Comparison of ENCODE assay signal across 19 mouse cellular contexts in the genomic region with DNA sequence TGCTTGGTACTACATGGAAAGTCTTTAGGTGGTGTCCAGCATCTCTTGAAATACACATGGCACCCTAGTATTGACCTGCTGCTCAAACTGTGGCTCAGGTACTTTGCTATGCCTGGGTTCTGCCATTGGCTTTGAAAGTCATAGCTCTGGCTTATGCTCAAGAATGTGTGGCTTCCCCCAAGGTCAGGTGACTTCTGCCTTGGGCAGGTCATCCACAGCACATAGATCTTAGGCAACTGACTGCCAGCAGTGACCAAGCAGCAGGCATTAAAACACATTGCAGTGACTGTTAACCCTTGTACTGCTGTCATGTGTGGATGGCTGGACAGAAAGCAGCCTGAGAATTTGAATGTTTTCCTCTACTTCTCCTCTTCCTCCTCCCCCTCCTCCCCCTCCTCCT. TPM values are rescaled to one million over a fixed set of nuclear protein-coding genes. Genes with fewer than 3 reads are reported as not detected.
DNase-seq lines count a peak whose midpoint lies in the region; ATAC-seq lines count a peak whose summit lies in the region.
"Had no signal": no experiment of that assay in that cellular context is flagged by ENCODE, and none has a peak within 500 bp of the region (broad histone marks: within the 10 kb centered on the region; RNA-seq: fewer than 3 reads in every experiment).

No protein-coding gene starts in this region.

- no peak overlapping the region for H3K4me2 ChIP-seq in kidney, embryonic 16.5 days (replicated peaks; ENCODE audit: low read depth, low read length)
- H3K4me2 ChIP-seq in intestine, embryonic 16.5 days (ENCODE audit: low read depth, low read length) = no peak overlapping the region
- H3K4me2 ChIP-seq: embryonic facial prominence, embryonic 15.5 days; liver, embryonic 12.5 days; lung, embryonic 14.5 days had no signal

- H3K4me1 ChIP-seq in kidney, embryonic 16.5 days (ENCODE audit: insufficient read depth, low read length) = no peaks in the 10 kb centered on the region
- H3K4me1 ChIP-seq in intestine, embryonic 16.5 days (ENCODE audit: control insufficient read depth, insufficient read depth, low read length) = no peaks in the 10 kb centered on the region
- H3K4me1 ChIP-seq: embryonic facial prominence, embryonic 15.5 days; hindbrain, embryonic 10.5 days; liver, embryonic 12.5 days had no signal

- no peak overlapping the region for H3K9ac ChIP-seq in kidney, embryonic 16.5 days (replicated peaks; ENCODE audit: low read length)
- no peak overlapping the region for H3K9ac ChIP-seq in intestine, embryonic 16.5 days (ENCODE audit: low read depth, low read length)
- H3K9ac ChIP-seq: embryonic facial prominence, embryonic 15.5 days; liver, embryonic 12.5 days; lung, embryonic 14.5 days had no signal

- no peak overlapping the region for H3K4me3 ChIP-seq in kidney, embryonic 16.5 days (ENCODE audit: low read length)
- no peak overlapping the region for H3K4me3 ChIP-seq in intestine, embryonic 16.5 days (ENCODE audit: low read length)
- H3K4me3 ChIP-seq: embryonic facial prominence, embryonic 15.5 days; hindbrain, embryonic 10.5 days; liver, embryonic 12.5 days had no signal

- H3K9me3 ChIP-seq in kidney, embryonic 16.5 days (ENCODE audit: low read length) = no peaks in the 10 kb centered on the region
- H3K9me3 ChIP-seq in intestine, embryonic 16.5 days (ENCODE audit: control insufficient read depth, low read length) = no peaks in the 10 kb centered on the region
- H3K9me3 ChIP-seq: embryonic facial prominence, embryonic 15.5 days; G1E; hindbrain, embryonic 10.5 days; liver, embryonic 12.5 days had no signal

- no peaks in the 10 kb centered on the region for H3K27me3 ChIP-seq in kidney, embryonic 16.5 days (ENCODE audit: insufficient read depth, low read length)
- no peaks in the 10 kb centered on the region for H3K27me3 ChIP-seq in intestine, embryonic 16.5 days (replicated peaks; ENCODE audit: control insufficient read depth, insufficient read depth, low read length)
- H3K27me3 ChIP-seq: embryonic facial prominence, embryonic 15.5 days; liver, embryonic 12.5 days had no signal

- H3K27ac ChIP-seq in kidney, embryonic 16.5 days (ENCODE audit: low read length) = no peak overlapping the region
- H3K27ac ChIP-seq in intestine, embryonic 16.5 days (ENCODE audit: low read length) = no peak overlapping the region
- H3K27ac ChIP-seq: embryonic facial prominence, embryonic 15.5 days; hindbrain, embryonic 10.5 days; liver, embryonic 12.5 days had no signal

- ATAC-seq in kidney, embryonic 16.5 days (ENCODE audit: low FRiP score, low TSS enrichment) = no peak
- ATAC-seq in intestine, embryonic 16.5 days = no peak
- ATAC-seq: CD4-positive, CD25-positive, alpha-beta regulatory T cell, adult 4 months; liver, embryonic 12.5 days; midbrain, embryonic 16.5 days had no signal

- H3K36me3 ChIP-seq in kidney, embryonic 16.5 days (ENCODE audit: insufficient read depth, low read length) = peaks cover 63% of the 10 kb centered on the region
- no peaks in the 10 kb centered on the region; the same call in 1 of the 2 replicates for H3K36me3 ChIP-seq in intestine, embryonic 16.5 days (ENCODE audit: control insufficient read depth, insufficient read depth, low read length)

- DNase-seq in kidney, adult 11 months = peak; percentile 59
- peak; percentile 37 for DNase-seq in 3T3-L1 (ENCODE audit: low read depth, low spot score)
- DNase-seq in adrenal gland, postnatal 10 days = peak; percentile 58
- peak; percentile 32 to 54 for DNase-seq in kidney, postnatal 25 days
- DNase-seq in T-cell, adult 2 months (ENCODE audit: low spot score) = no peak
- DNase-seq: cerebellum, adult 9-11 months; embryo, embryonic 11 days; gastrocnemius, postnatal 10 days; lung, embryonic 14.5 days; retina, postnatal 1 day had no signal

RNA-seq across cellular contexts. Expression of gene Mtmr14, which starts 17.3 kb away (rescaled TPM):
- polyA plus RNA-seq in kidney, embryonic 16.5 days (2015; fragmentation: Nextera tagmentation; extraction: Ambion mirVana) = 35.5 and 37.0 TPM in 2 replicates
- 10 to 100 TPM; 27.4 to 35.3 TPM for total RNA-seq in adrenal gland, postnatal 10 days (2021)
- polyA plus RNA-seq in intestine, embryonic 16.5 days (2015; fragmentation: Nextera tagmentation; extraction: Ambion mirVana) = 28.8 and 32.3 TPM in 2 replicates

RNA-seq across cellular contexts. Expression of gene Cpne9, which starts 27.2 kb away (rescaled TPM):
- 0.09 TPM in 1 of 2 replicates, not detected in the other for polyA plus RNA-seq in kidney, embryonic 16.5 days (2015; fragmentation: Nextera tagmentation; extraction: Ambion mirVana)
- 1 to 10 TPM in 1 of 2 experiments, under 1 TPM in 1; 0.90 to 1.2 TPM for total RNA-seq in adrenal gland, postnatal 10 days (2021)
- polyA plus RNA-seq in intestine, embryonic 16.5 days (2015; fragmentation: Nextera tagmentation; extraction: Ambion mirVana) = 0.02 TPM in 1 of 2 replicates, not detected in the other
- polyA plus RNA-seq: lung, embryonic 14.5 days had no signal

RNA-seq across cellular contexts. Expression of gene Brpf1, which starts 52.0 kb away (rescaled TPM):
- 19.0 and 22.1 TPM in 2 replicates for polyA plus RNA-seq in kidney, embryonic 16.5 days (2015; fragmentation: Nextera tagmentation; extraction: Ambion mirVana)
- total RNA-seq in adrenal gland, postnatal 10 days (2021) = 10 to 100 TPM; 32.6 to 37.2 TPM
- 11.6 and 13.4 TPM in 2 replicates for polyA plus RNA-seq in intestine, embryonic 16.5 days (2015; fragmentation: Nextera tagmentation; extraction: Ambion mirVana)

RNA-seq across cellular contexts. Expression of gene Lhfpl4, which starts 59.7 kb away (rescaled TPM):
- polyA plus RNA-seq in kidney, embryonic 16.5 days (2015; fragmentation: Nextera tagmentation; extraction: Ambion mirVana) = 0.60 and 0.94 TPM in 2 replicates
- 1 to 10 TPM; 3.2 to 4.8 TPM for total RNA-seq in adrenal gland, postnatal 10 days (2021)
- polyA plus RNA-seq in intestine, embryonic 16.5 days (2015; fragmentation: Nextera tagmentation; extraction: Ambion mirVana) = 1.2 and 1.5 TPM in 2 replicates
- total RNA-seq: megakaryocyte-erythroid progenitor cell, adult 5-6 weeks had no signal
- polyA plus RNA-seq: G1E had no signal
